Mouse (Mus musculus) megakaryocyte, embryonic 14.5 days (primary cell): ENCODE results near the gene Cd81. TPM values are rescaled to one million over a fixed set of nuclear protein-coding genes. Genes with fewer than 3 reads are reported as not detected.

Experiments used
- H3K27me3 ChIP-seq: replicated peaks from 2 replicates; pipeline ENCODE3; 2012; ENCODE audit warnings: inconsistent platforms
- H3K36me3 ChIP-seq: replicated peaks from 2 replicates; pipeline ENCODE3; 2012; ENCODE audit warnings: low read length, inconsistent platforms, mixed read lengths
- H3K4me1 ChIP-seq: 2 replicates; pipeline ENCODE4 v1.6.1; 2012; ENCODE audit warnings: inconsistent platforms
- H3K4me3 ChIP-seq: replicated peaks from 2 replicates; pipeline ENCODE3; 2012; ENCODE audit warnings: moderate library complexity, mild to moderate bottlenecking, inconsistent platforms
- H3K9me3 ChIP-seq: 2 replicates; pipeline ENCODE4 v1.6.1; 2012; ENCODE audit warnings: inconsistent platforms
- FLI1 ChIP-seq: IDR thresholded peaks from 2 replicates; pipeline ENCODE4 v1.6.1; 2012; ENCODE audit warnings: low read length, inconsistent platforms, mixed read lengths
- GATA1 ChIP-seq: IDR thresholded peaks from 3 replicates; pipeline ENCODE4 v1.6.1; 2012; ENCODE audit warnings: mixed read lengths, low read length, inconsistent platforms, borderline replicate concordance
- polyA plus RNA-seq: library from polyadenylated mRNA; stranded (reverse); fragments of >175 nt; gene quantifications from 2 replicates; pipeline ENCODE4 v1.2.3, GENCODE M21; 2012; ENCODE audit warnings: low replicate concordance; ENCODE audit not compliant: insufficient read depth

Cd81 gene
- polyA plus RNA-seq, 1 experiment: 774 TPM

DNA sequence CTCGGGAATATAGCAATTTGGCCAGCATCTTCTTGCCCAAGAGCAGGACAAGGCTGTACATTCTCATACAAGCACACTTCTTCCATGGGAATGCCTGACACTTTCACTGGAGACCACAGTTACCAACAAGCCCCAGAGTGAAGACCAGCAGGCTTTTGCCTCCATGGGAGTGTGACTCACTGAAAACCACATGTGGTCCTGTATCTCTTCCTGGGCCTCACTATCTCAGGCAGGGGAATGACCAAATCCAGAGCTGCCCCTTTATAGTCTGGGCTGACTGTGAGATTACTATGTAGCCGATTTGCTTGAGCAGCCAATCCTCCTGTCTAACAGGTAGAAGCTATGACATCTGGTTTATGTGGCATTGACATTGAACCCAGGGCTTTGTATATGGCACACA is 31.2 kb downstream of the Cd81 start:
- H3K4me3 ChIP-seq: no peak overlapping the region
- peaks cover 93% of the 10 kb centered on the region for H3K27me3 ChIP-seq
- no peaks in the 10 kb centered on the region for H3K9me3 ChIP-seq
- H3K4me1 ChIP-seq: peaks cover 52% of the 10 kb centered on the region
- no peak for TF ChIP-seq FLI1
- no peak for TF ChIP-seq GATA1
- H3K36me3 ChIP-seq: no peaks in the 10 kb centered on the region

DNA sequence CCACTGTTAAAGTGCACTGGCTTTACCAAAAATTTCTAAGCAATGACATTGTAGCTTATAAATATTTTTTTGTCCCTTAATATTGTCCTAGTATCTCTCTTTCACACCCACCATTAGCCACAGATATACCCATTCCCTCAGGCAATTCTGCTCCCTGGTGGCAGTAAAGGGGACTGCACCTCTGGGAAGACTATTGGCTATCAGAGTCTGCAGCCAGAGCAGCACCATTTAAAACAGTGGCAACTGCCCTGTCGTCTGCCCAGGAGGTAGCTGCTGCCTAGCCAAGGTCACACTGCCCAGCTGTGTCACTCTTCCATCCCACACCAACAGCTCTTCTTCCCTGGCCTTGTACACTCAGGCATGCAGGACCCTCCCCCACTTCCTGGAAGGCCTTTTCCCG is 33.8 kb downstream of the Cd81 start:
- Histone ChIP-seq H3K4me3 (peak overlapping the region; percentile 74), H3K27me3 (peaks cover 93% of the 10 kb centered on the region), H3K36me3 (no peaks in the 10 kb centered on the region), H3K4me1 (peaks cover 43% of the 10 kb centered on the region), H3K9me3 (no peaks in the 10 kb centered on the region)
- TF ChIP-seq GATA1 (no peak), FLI1 (no peak)

DNA sequence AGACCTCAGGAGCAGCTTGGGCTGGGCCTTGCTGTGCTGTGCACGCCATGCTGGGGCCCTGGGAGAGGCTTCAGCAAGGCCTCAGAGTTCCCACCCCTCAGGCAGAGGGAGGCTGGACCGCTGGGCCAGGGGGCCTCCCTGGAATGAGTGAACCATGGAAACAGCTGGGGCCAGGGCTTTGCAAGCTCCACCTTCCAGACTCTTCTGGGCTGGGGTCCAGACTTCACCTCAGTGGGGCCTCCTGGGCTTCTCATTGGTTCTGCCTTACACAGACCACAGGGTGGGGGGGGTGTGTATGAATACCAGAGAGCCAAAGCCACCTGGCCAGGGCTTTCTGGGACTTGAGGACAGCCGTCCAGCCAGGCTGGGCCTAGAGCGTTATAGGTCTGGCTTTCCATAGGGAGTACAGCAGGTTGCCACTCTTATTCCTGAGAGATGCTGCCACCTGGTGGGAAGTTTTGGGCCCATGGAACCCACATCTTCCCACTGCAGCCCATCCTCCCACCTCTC is 34.6 kb downstream of the Cd81 start:
- no peaks in the 10 kb centered on the region for H3K9me3 ChIP-seq
- H3K27me3 ChIP-seq: peaks cover 93% of the 10 kb centered on the region
- TF ChIP-seq FLI1: no peak
- no peak for TF ChIP-seq GATA1
- H3K4me3 ChIP-seq: no peak overlapping the region
- no peaks in the 10 kb centered on the region for H3K36me3 ChIP-seq
- H3K4me1 ChIP-seq: peaks cover 40% of the 10 kb centered on the region

DNA sequence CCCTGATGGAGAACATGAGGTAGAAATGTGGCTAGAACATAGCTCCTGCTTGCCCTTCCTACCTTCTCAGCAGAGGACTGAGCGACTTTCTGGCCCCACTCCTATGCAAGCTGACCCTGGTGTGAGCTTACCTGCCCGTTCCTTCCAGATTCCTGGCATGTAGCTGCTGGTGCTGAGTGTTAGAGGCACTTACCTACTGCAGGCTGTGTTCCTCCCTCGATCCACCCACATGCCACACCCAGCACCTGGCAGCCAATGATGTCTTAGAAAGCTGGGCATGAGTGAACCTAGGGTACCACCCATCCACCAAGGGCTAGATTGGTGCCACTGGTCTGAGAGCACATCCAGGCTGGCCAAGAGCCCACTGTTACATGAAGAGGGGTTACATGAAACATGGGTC is 41.3 kb downstream of the Cd81 start:
- Histone ChIP-seq H3K27me3 (peaks cover 98% of the 10 kb centered on the region), H3K4me1 (peaks cover 6% of the 10 kb centered on the region; the same call in 1 of the 2 replicates), H3K4me3 (no peak overlapping the region), H3K36me3 (no peaks in the 10 kb centered on the region), H3K9me3 (peaks cover 7% of the 10 kb centered on the region)
- TF ChIP-seq GATA1: no peak
- TF ChIP-seq FLI1: no peak

DNA sequence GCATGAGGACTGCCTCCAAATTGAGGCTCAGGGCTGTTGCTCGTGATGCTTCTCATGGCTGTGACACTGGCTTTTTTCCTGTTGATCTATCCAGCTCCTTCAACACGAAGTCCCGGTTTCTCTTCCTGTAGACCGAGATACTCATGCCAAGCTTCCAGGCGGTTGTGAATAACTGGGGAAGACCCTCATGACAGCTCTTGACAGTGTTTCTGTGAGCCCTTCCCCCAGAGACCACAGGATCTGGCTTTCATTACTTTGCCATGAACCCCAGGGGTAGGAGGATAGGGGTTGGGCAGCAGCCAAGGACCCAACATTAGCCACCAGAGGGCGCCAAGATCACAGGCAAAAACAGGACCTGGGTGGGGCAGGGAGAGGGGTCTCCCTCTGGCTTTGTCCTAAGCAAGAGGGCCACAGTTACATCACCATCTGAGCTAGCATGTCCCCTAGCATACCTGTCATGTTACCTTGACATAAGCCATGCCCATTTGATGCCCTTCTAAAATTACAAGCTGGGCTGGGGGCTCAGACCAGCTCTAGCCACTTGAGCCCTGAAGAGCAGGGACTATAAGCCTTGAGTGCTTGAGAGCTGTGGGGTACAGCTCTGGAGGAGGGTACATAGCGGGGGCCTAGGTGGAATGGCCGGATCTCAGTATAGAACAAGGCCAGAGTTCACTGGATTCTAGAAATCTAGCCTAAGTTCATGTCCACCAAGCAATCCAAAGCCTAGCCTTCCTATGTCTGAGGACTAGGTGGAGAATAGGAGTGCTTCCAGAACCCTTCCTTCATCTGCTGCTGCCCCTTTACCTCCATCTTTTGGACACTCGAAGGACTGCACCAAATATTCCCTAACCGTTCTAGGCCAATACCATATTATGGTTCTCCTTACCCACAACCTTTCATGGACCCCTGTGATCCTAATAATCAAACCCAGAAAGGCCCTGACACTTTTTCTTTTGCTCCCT is 42.3 kb downstream of the Cd81 start, which contains the start of gene Trpm5:
Trpm5 (minus strand) TSS at position 51 of the 962 bp plus-strand sequence.
- H3K36me3 ChIP-seq: no peaks in the 10 kb centered on the region
- peaks cover 7% of the 10 kb centered on the region for H3K9me3 ChIP-seq
- no peak within 1 kb of the TSS for H3K4me3 ChIP-seq
- H3K4me1 ChIP-seq: peaks cover 6% of the 10 kb centered on the region; the same call in 1 of the 2 replicates
- H3K27me3 ChIP-seq: peaks cover 98% of the 10 kb centered on the region
- TF ChIP-seq FLI1 (no peak), GATA1 (no peak)

DNA sequence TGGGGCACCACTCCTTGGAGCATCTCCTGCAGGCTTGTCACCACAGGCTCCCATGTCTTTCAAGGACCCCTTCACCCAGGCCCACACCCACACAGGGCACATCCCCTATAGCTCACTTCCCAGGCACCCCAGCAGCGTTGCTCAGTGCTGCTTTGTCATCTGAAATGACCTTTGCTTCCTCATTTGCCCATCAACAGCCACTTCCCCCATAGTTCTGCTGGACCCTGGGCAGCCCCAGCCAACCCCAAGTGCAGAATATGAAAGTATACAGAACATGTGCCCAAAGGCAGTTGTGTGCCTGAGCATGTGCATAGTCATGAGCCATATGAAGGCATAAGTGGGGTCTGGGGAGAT is 43.0 kb downstream of the Cd81 start:
- H3K27me3 ChIP-seq: peaks cover 98% of the 10 kb centered on the region
- no peaks in the 10 kb centered on the region for H3K36me3 ChIP-seq
- H3K9me3 ChIP-seq: peaks cover 7% of the 10 kb centered on the region
- no peak overlapping the region for H3K4me3 ChIP-seq
- H3K4me1 ChIP-seq: peaks cover 10% of the 10 kb centered on the region
- TF ChIP-seq GATA1 (no peak), FLI1 (no peak)

DNA sequence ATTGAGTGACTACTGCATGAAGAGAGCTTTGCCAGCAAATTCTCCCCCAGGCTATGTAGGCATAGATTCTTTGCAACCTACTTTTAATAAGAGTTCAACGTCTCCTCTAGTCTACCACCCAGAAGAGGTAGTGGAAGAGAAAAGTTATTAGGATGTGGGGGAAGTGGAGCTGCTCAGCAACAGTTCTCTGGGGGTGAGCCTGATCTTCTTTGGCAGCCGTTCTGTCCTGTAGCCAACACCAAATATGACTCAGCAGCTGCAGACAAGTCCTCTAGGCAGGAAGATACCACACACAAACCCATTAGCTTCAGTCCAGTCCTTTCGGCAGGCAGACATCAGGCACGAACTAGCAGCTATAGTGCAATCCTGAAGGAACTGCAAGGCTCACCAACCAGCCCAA is 48.2 kb downstream of the Cd81 start:
- H3K4me3 ChIP-seq: no peak overlapping the region
- peaks cover 94% of the 10 kb centered on the region for H3K27me3 ChIP-seq
- peaks cover 12% of the 10 kb centered on the region for H3K4me1 ChIP-seq
- no peaks in the 10 kb centered on the region for H3K36me3 ChIP-seq
- H3K9me3 ChIP-seq: peaks cover 10% of the 10 kb centered on the region
- TF ChIP-seq FLI1: no peak

- peaks cover 14% of the 10 kb centered on the region for H3K4me1 ChIP-seq
- TF ChIP-seq GATA1 (no peak), FLI1 (no peak)
- no peaks in the 10 kb centered on the region for H3K36me3 ChIP-seq
- no peak overlapping the region for H3K4me3 ChIP-seq
- peaks cover 95% of the 10 kb centered on the region for H3K27me3 ChIP-seq
- H3K9me3 ChIP-seq: 0 out of 2 replicates have a peak, but pooled peaks cover 3% of the 10 kb centered on the region
Observed at GRCm38 (mm10) chr7:143105258-143105897, 52.8 kb downstream of the Cd81 start.

GRCm38 (mm10) chr7:143106062-143106461 is 53.5 kb downstream of the Cd81 start, which contains the start of gene Kcnq1:
Gene Kcnq1 (plus strand): TSS chr7:143106362.
- TF ChIP-seq GATA1 (no peak), FLI1 (no peak)
- 0 out of 2 replicates have a peak, but pooled peaks cover 3% of the 10 kb centered on the region for H3K9me3 ChIP-seq
- peaks cover 96% of the 10 kb centered on the region for H3K27me3 ChIP-seq
- H3K4me1 ChIP-seq: peaks cover 7% of the 10 kb centered on the region
- peak within 1 kb of the TSS; percentile 69 for H3K4me3 ChIP-seq
- no peaks in the 10 kb centered on the region for H3K36me3 ChIP-seq
